Mouse (Mus musculus) heart, adult 2 months (tissue): Measurements from ENCODE around the gene Tmem104. TPM values are rescaled to one million over a fixed set of nuclear protein-coding genes. Genes with fewer than 3 reads are reported as not detected.

Source experiments
- DNase-seq, 2 experiments: peaks; one replicate each; pipeline ENCODE4 v3.0.0; 2021
- H3K27ac ChIP-seq: fragments of 200-600 bp; 2 replicates; pipeline ENCODE4 v1.8.1; 2022
- H3K27me3 ChIP-seq: fragments of 200-500 bp; 2 replicates; pipeline ENCODE4 v1.6.1; 2012; ENCODE audit warnings: mild to moderate bottlenecking, low read length, inconsistent platforms, mixed read lengths; ENCODE audit not compliant: control insufficient read depth, insufficient read depth
- H3K36me3 ChIP-seq: fragments of 200-500 bp; 2 replicates; pipeline ENCODE4 v1.6.1; 2012; ENCODE audit warnings: low read length, inconsistent platforms; ENCODE audit not compliant: control insufficient read depth, insufficient read depth
- H3K4me1 ChIP-seq: fragments of 200-500 bp; 2 replicates; pipeline ENCODE4 v1.6.1; 2011; ENCODE audit warnings: low read length; ENCODE audit not compliant: control insufficient read depth, insufficient read depth
- H3K4me3 ChIP-seq: fragments of 200-600 bp; 2 replicates; pipeline ENCODE4 v1.8.1; 2022
- H3K79me2 ChIP-seq: fragments of 200-500 bp; replicated peaks from 2 replicates; pipeline ENCODE4 v1.6.1; 2012; ENCODE audit warnings: mild to moderate bottlenecking, inconsistent platforms, low read length, moderate library complexity, mixed read lengths; ENCODE audit not compliant: control insufficient read depth, insufficient read depth
- H3K9ac ChIP-seq: fragments of 200-500 bp; 2 replicates; pipeline ENCODE4 v1.6.1; 2012; ENCODE audit warnings: low read depth, mild to moderate bottlenecking, control low read depth, inconsistent platforms, low read length, mixed read lengths
- CTCF ChIP-seq: fragments of 200-600 bp; IDR thresholded peaks from 2 replicates; pipeline ENCODE4 v1.8.1; 2022; ENCODE audit warnings: antibody characterized with exemption, mild to moderate bottlenecking, moderate library complexity
- EP300 ChIP-seq: fragments of 200-500 bp; IDR thresholded peaks from 2 replicates; pipeline ENCODE4 v1.6.1; 2011; ENCODE audit warnings: low read depth, low read length, control low read depth; ENCODE audit not compliant: insufficient read depth
- POLR2A ChIP-seq: fragments of 200-500 bp; IDR thresholded peaks from 2 replicates; pipeline ENCODE4 v1.6.1; 2011; ENCODE audit warnings: mild to moderate bottlenecking, low read depth, low read length, control low read depth; ENCODE audit not compliant: insufficient read depth
- WGBS: fragments of 180-500 bp; shearing (Covaris S2); methylation state at CpG from one replicate; pipeline ENCODE4 v1.1.7; 2018; 5-methylcytosine and 5-hydroxymethylcytosine counted together
- intact Hi-C: fragments of 180-260 bp; cut with DNase I; formaldehyde crosslinking; loops from one replicate; pipeline ENCODE4 v1.15.1; 2025
- polyA plus RNA-seq: library from polyadenylated mRNA; depleted of rRNA; stranded (reverse); fragments of >200 nt; gene quantifications from 2 replicates; pipeline ENCODE4 v1.2.3, GENCODE M21; 2012
- total RNA-seq, 2 experiments: library from RNA; stranded (reverse); gene quantifications; 2 replicates each; pipeline ENCODE4 v1.2.3; 2021

Tmem104 gene
- total and polyA plus RNA-seq, 3 experiments: 8.8 to 11.6 (median 9.9) TPM

GRCm38 (mm10) chr11:115153088-115153487 is 34.2 kb upstream of the Tmem104 start:
- H3K27me3 ChIP-seq: 0 out of 2 replicates have a peak, but pooled peaks cover 3% of the 10 kb centered on the region
- H3K4me3 ChIP-seq: no peak overlapping the region
- no peak overlapping the region for H3K9ac ChIP-seq
- DNase-seq: no peak
- 71% methylated on average over 9 of the region's 9 CpGs for WGBS
- no peak overlapping the region for H3K27ac ChIP-seq
- intact Hi-C loops: loop anchor here (1.0 kb wide), 1 partner anchor 70 kb away; no protein-coding TSS in a partner anchor
- no peaks in the 10 kb centered on the region for H3K36me3 ChIP-seq
- no peaks in the 10 kb centered on the region for H3K79me2 ChIP-seq
- TF ChIP-seq CTCF: no peak
- TF ChIP-seq POLR2A: no peak
- TF ChIP-seq EP300: no peak
- no peaks in the 10 kb centered on the region; the same call in 1 of the 2 replicates for H3K4me1 ChIP-seq

DNA sequence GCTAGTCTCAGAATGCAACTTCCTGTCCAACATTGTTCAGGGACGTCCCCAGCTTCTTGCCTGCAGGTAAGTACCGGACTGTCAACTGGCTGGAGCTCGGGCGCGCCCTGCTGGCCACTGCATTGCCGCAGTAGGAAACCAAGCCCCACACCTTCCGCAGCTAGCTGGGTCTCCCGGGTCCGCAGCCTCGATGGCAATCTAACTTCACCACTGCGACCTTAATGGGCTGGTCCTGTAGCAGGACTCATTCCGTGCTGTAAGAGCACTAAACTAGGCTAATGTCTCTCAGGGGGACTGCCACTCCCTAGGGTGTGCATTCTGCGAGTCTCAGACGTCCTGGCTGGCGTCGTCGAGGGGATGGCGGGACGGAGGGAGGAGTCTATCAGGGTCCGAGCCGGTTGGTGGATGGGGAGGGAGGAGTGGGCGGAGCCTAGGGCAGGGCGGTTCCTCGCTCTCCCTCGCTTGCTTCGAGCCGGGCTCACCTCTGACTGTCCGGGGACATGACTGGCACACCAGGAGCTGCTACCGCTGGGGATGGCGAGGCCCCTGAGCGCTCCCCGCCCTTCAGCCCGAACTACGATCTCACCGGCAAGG is 33.5 kb upstream of the Tmem104 start:
- intact Hi-C loops: loop anchor here (1.0 kb wide), 1 partner anchor 70 kb away; no protein-coding TSS in a partner anchor
- under 1% methylated on average over 35 of the region's 35 CpGs for WGBS
- Histone ChIP-seq H3K27me3 (0 out of 2 replicates have a peak, but pooled peaks cover 3% of the 10 kb centered on the region), H3K27ac (no peak overlapping the region; the same call in 1 of the 2 replicates), H3K36me3 (no peaks in the 10 kb centered on the region), H3K9ac (no peak overlapping the region), H3K4me1 (no peaks in the 10 kb centered on the region; the same call in 1 of the 2 replicates), H3K79me2 (no peaks in the 10 kb centered on the region), H3K4me3 (peak overlapping the region; percentile 19; the same call in 1 of the 2 replicates)
- peak; percentile 83 to 85 for DNase-seq
- TF ChIP-seq POLR2A (peak; percentile 39; the same call in 1 of the 2 replicates), EP300 (0 out of 2 replicates have a peak, but pooled peaks have one; percentile 18), CTCF (peak; percentile 89)

- Histone ChIP-seq H3K27me3 (0 out of 2 replicates have a peak, but pooled peaks cover 3% of the 10 kb centered on the region), H3K4me1 (no peaks in the 10 kb centered on the region; the same call in 1 of the 2 replicates), H3K4me3 (no peak overlapping the region), H3K79me2 (no peaks in the 10 kb centered on the region), H3K27ac (no peak overlapping the region), H3K9ac (no peak overlapping the region), H3K36me3 (no peaks in the 10 kb centered on the region)
- intact Hi-C loops: no loop called here
- no peak for TF ChIP-seq POLR2A
- no peak for TF ChIP-seq EP300
- no peak for TF ChIP-seq CTCF
- 21% methylated on average over 5 of the region's 5 CpGs for WGBS
- DNase-seq: no peak
Observed at GRCm38 (mm10) chr11:115155053-115155634, 32.1 kb upstream of the Tmem104 start.

GRCm38 (mm10) chr11:115157933-115158719 is 29.2 kb upstream of the Tmem104 start:
- no peak for TF ChIP-seq CTCF
- no peak for TF ChIP-seq EP300
- TF ChIP-seq POLR2A: no peak
- Histone ChIP-seq H3K79me2 (no peaks in the 10 kb centered on the region), H3K27ac (no peak overlapping the region; the same call in 1 of the 2 replicates), H3K9ac (no peak overlapping the region), H3K4me1 (no peaks in the 10 kb centered on the region), H3K4me3 (no peak overlapping the region), H3K27me3 (0 out of 2 replicates have a peak, but pooled peaks cover 1% of the 10 kb centered on the region), H3K36me3 (no peaks in the 10 kb centered on the region)
- intact Hi-C loops: no loop called here
- WGBS: 21% methylated on average over 12 of the region's 12 CpGs
- no peak for DNase-seq

DNA sequence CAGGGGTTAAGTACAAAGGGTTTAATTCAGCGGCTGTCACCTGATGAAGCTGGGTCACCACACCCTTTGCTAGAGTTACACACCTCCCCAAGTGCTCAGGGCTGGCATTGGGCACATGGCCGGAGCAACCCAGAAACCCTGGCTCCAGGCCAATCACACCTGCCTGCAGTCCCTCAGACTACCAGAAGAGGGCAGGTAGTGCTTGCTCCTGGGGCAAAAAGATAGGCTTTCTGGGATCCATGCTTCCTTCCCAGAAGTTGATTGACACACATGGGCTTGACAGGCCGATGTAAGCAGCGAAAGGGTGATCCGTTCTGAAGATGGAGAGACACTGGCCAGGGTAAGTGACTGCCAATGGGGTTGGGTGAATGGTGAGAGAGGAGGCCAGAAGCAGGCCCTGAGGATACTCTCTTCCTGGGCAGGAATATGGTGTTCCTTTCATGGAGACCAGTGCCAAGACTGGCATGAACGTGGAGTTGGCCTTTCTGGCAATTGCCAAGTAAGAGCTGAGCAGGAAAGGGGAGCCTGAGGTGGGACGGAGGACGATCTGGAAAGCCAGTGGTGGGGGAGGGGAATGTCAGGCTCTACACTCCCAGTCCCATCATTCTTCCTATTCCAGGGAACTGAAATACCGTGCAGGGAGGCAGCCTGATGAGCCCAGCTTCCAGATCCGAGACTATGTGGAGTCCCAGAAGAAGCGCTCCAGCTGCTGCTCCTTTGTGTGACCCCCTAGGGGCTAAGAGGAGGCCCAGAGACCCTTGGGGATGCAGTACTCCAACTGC is 27.1 kb upstream of the Tmem104 start:
- no peaks in the 10 kb centered on the region for H3K36me3 ChIP-seq
- TF ChIP-seq EP300 (peak; percentile 42; the same call in 1 of the 2 replicates), CTCF (peak; percentile 90), POLR2A (no peak)
- no peak overlapping the region for H3K4me3 ChIP-seq
- WGBS: 64% methylated on average over 11 of the region's 11 CpGs
- intact Hi-C loops: loop anchor here (2.0 kb wide), 1 partner anchor 111 kb away; no protein-coding TSS in a partner anchor
- H3K27me3 ChIP-seq: no peaks in the 10 kb centered on the region
- H3K9ac ChIP-seq: no peak overlapping the region
- H3K79me2 ChIP-seq: no peaks in the 10 kb centered on the region
- H3K4me1 ChIP-seq: peaks cover 4% of the 10 kb centered on the region
- DNase-seq: peak; percentile 77 to 88
- no peak overlapping the region for H3K27ac ChIP-seq
